Mouse (Mus musculus) spleen, postnatal 14 days (tissue): ENCODE data around the gene 1700047I17Rik2.
"Not testable (repeated sequence)": the region's sequence is repeated elsewhere in the genome, so short reads cannot be mapped to it uniquely, and the experiment has no call there.

ENCODE experiments used
- DNase-seq, 2 experiments: peaks; one replicate each; pipeline ENCODE4 v3.0.0; 2021 to 2022; ENCODE audit warnings: low spot score in 2 of 2

Gene 1700047I17Rik2

GRCm38 (mm10) chr12:55199306-55199705, at the start of gene 1700047I17Rik2:
TSS of gene 1700047I17Rik2 (plus strand) at chr12:55199592.
- DNase-seq = not testable (repeated sequence)

- DNase-seq = not testable (repeated sequence)
Measured at GRCm38 (mm10) chr12:55154559-55155448, 44.6 kb upstream of the 1700047I17Rik2 start, which contains the start of gene Srp54b. TSS of gene Srp54b (plus strand) at chr12:55155104.

- not testable (repeated sequence) for DNase-seq
Measured at GRCm38 (mm10) chr12:55155449-55155783, 44.0 kb upstream of the 1700047I17Rik2 start.

GRCm38 (mm10) chr12:55167034-55167557, 32.3 kb upstream of the 1700047I17Rik2 start:
- DNase-seq = not testable (repeated sequence)

- DNase-seq = not testable (repeated sequence)
Measured at GRCm38 (mm10) chr12:55187686-55188085, 11.7 kb upstream of the 1700047I17Rik2 start.

- not testable (repeated sequence) for DNase-seq
Measured at GRCm38 (mm10) chr12:55189127-55189526, 10.3 kb upstream of the 1700047I17Rik2 start.

- not testable (repeated sequence) for DNase-seq
Measured at GRCm38 (mm10) chr12:55199799-55200198, 407 bp downstream of the 1700047I17Rik2 start.

GRCm38 (mm10) chr12:55212944-55213343, 13.6 kb downstream of the 1700047I17Rik2 start:
- not testable (repeated sequence) for DNase-seq

GRCm38 (mm10) chr12:55229626-55230519, 30.5 kb downstream of the 1700047I17Rik2 start, which contains the start of gene Srp54c:
TSS of gene Srp54c (plus strand) at chr12:55230168.
- not testable (repeated sequence) for DNase-seq

GRCm38 (mm10) chr12:55230520-55230861, 31.1 kb downstream of the 1700047I17Rik2 start:
- not testable (repeated sequence) for DNase-seq

GRCm38 (mm10) chr12:55242243-55242642, 42.9 kb downstream of the 1700047I17Rik2 start:
- DNase-seq = not testable (repeated sequence)

GRCm38 (mm10) chr12:55261950-55262349, 62.6 kb downstream of the 1700047I17Rik2 start:
- not testable (repeated sequence) for DNase-seq

- DNase-seq = not testable (repeated sequence)
Measured at GRCm38 (mm10) chr12:55263385-55263784, 64.0 kb downstream of the 1700047I17Rik2 start.
